ENCODE assay signal across 8 mouse cellular contexts in the genomic region with DNA sequence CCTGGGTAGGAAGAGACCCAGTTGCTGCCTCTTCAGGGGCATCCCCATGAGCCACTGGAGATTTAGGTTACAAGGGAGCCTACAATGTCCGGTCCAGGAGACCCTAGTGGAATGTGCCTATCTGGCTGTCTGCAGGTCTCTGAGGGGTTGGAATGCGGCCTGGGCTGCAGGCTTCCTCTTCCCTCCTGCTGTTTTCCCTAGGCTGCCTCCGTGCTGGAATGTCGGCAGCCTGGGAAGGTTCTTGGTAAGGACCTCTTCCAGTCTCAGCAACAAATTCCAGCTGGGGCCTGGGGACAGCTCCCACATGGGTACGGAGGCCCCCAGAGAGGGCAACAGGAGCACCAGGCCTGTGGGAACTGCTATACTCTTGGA. TPM values are rescaled to one million over a fixed set of nuclear protein-coding genes. Genes with fewer than 3 reads are reported as not detected.
A peak's percentile ranks its signal among the peaks of the same experiment; 100 is the strongest.
DNase-seq lines count a peak whose midpoint lies in the region; ATAC-seq and TF ChIP-seq lines count a peak whose summit lies in the region.
"Had no signal": no experiment of that assay in that cellular context is flagged by ENCODE, and none has a peak within 500 bp of the region (broad histone marks: within the 10 kb centered on the region; RNA-seq: fewer than 3 reads in every experiment).

No protein-coding gene starts in this region.

- no peaks in the 10 kb centered on the region for H3K27me3 ChIP-seq in midbrain, embryonic 14.5 days (ENCODE audit: control insufficient read depth, insufficient read depth, low read length)
- H3K27me3 ChIP-seq in midbrain, embryonic 16.5 days (ENCODE audit: control insufficient read depth, insufficient read depth, low read depth, low read length) = no peaks in the 10 kb centered on the region
- no peaks in the 10 kb centered on the region for H3K27me3 ChIP-seq in kidney, embryonic 16.5 days (ENCODE audit: insufficient read depth, low read length)
- H3K27me3 ChIP-seq in stomach, postnatal 0 days (ENCODE audit: control insufficient read depth, insufficient read depth, low read length) = no peaks in the 10 kb centered on the region
- H3K27me3 ChIP-seq: midbrain, embryonic 12.5 days had no signal

- no peak for TF ChIP-seq POLR2A in embryonic fibroblast, embryonic 13.5 days (IDR thresholded peaks at IDR 0.05; ENCODE audit: low read depth, low read length)

- peak overlapping the region; percentile 17 for H3K27ac ChIP-seq in midbrain, embryonic 14.5 days (replicated peaks; ENCODE audit: low read depth, low read length)
- H3K27ac ChIP-seq in midbrain, embryonic 16.5 days (ENCODE audit: low read length) = no peak overlapping the region
- H3K27ac ChIP-seq in embryonic fibroblast, embryonic 13.5 days (ENCODE audit: insufficient read depth, low read length) = peak overlapping the region; percentile 56
- H3K27ac ChIP-seq in kidney, embryonic 16.5 days (ENCODE audit: low read length) = peak overlapping the region; percentile 97
- peak overlapping the region; percentile 96 for H3K27ac ChIP-seq in stomach, postnatal 0 days (replicated peaks)

- H3K4me1 ChIP-seq in midbrain, embryonic 14.5 days (ENCODE audit: control insufficient read depth, insufficient read depth, low read length) = peaks cover 24% of the 10 kb centered on the region
- H3K4me1 ChIP-seq in midbrain, embryonic 16.5 days (ENCODE audit: control insufficient read depth, insufficient read depth, low read length) = peaks cover 19% of the 10 kb centered on the region
- H3K4me1 ChIP-seq in embryonic fibroblast, embryonic 13.5 days (ENCODE audit: control insufficient read depth, insufficient read depth, low read length) = peaks cover 36% of the 10 kb centered on the region
- peaks cover 43% of the 10 kb centered on the region for H3K4me1 ChIP-seq in kidney, embryonic 16.5 days (ENCODE audit: insufficient read depth, low read length)
- H3K4me1 ChIP-seq in stomach, postnatal 0 days (replicated peaks; ENCODE audit: control insufficient read depth, insufficient read depth) = peaks cover 26% of the 10 kb centered on the region

- WGBS in midbrain, embryonic 14.5 days = 20% methylated on average over 5 of the region's 5 CpGs
- WGBS in midbrain, embryonic 16.5 days = 29% methylated on average over 5 of the region's 5 CpGs
- 10% methylated on average over 5 of the region's 5 CpGs for WGBS in kidney, embryonic 16.5 days
- 17% methylated on average over 5 of the region's 5 CpGs for WGBS in stomach, postnatal 0 days

- H3K4me2 ChIP-seq in midbrain, embryonic 14.5 days (ENCODE audit: low read length) = no peak overlapping the region
- H3K4me2 ChIP-seq in midbrain, embryonic 16.5 days (ENCODE audit: low read length) = no peak overlapping the region
- H3K4me2 ChIP-seq in kidney, embryonic 16.5 days (replicated peaks; ENCODE audit: low read depth, low read length) = no peak overlapping the region; the same call in 1 of the 2 replicates
- peak overlapping the region; percentile 29 for H3K4me2 ChIP-seq in stomach, postnatal 0 days (replicated peaks; ENCODE audit: low read depth)
- H3K4me2 ChIP-seq: midbrain, embryonic 12.5 days had no signal

- no peak overlapping the region for H3K4me3 ChIP-seq in midbrain, embryonic 14.5 days (replicated peaks; ENCODE audit: low read depth, low read length)
- no peak overlapping the region for H3K4me3 ChIP-seq in midbrain, embryonic 16.5 days (ENCODE audit: low read depth, low read length)
- H3K4me3 ChIP-seq in embryonic fibroblast, embryonic 13.5 days (ENCODE audit: insufficient read depth, low read length) = no peak overlapping the region
- no peak overlapping the region for H3K4me3 ChIP-seq in kidney, embryonic 16.5 days (ENCODE audit: low read length)
- H3K4me3 ChIP-seq in stomach, postnatal 0 days (ENCODE audit: low read depth, low read length) = no peak overlapping the region
- H3K4me3 ChIP-seq: midbrain, embryonic 12.5 days had no signal

- TF ChIP-seq CTCF in embryonic fibroblast, embryonic 13.5 days (IDR thresholded peaks at IDR 0.05; ENCODE audit: borderline replicate concordance, insufficient read depth, low read length) = no peak
- no peak for TF ChIP-seq CTCF in stomach, postnatal 0 days (IDR thresholded peaks at IDR 0.05; ENCODE audit: low read depth)

- H3K36me3 ChIP-seq in midbrain, embryonic 14.5 days (ENCODE audit: control insufficient read depth, insufficient read depth, low read length) = peaks cover 8% of the 10 kb centered on the region; the same call in 1 of the 2 replicates
- H3K36me3 ChIP-seq in midbrain, embryonic 16.5 days (ENCODE audit: control insufficient read depth, insufficient read depth, low read length) = no peaks in the 10 kb centered on the region
- H3K36me3 ChIP-seq in kidney, embryonic 16.5 days (ENCODE audit: insufficient read depth, low read length) = no peaks in the 10 kb centered on the region
- no peaks in the 10 kb centered on the region for H3K36me3 ChIP-seq in stomach, postnatal 0 days (ENCODE audit: control insufficient read depth, insufficient read depth, low read length)
- H3K36me3 ChIP-seq: midbrain, embryonic 12.5 days had no signal

- H3K9ac ChIP-seq in midbrain, embryonic 14.5 days (replicated peaks; ENCODE audit: low read length) = peak overlapping the region; percentile 7; the same call in 1 of the 2 replicates
- H3K9ac ChIP-seq in midbrain, embryonic 16.5 days (ENCODE audit: low read depth, low read length) = no peak overlapping the region
- peak overlapping the region; percentile 47 for H3K9ac ChIP-seq in kidney, embryonic 16.5 days (replicated peaks; ENCODE audit: low read length)
- peak overlapping the region; percentile 52; the same call in 1 of the 2 replicates for H3K9ac ChIP-seq in stomach, postnatal 0 days (ENCODE audit: low read length)
- H3K9ac ChIP-seq: midbrain, embryonic 12.5 days had no signal

- no peak for DNase-seq in midbrain, embryonic 14.5 days
- no peak for DNase-seq in stomach, postnatal 0 days (ENCODE audit: low spot score)
- no peak for DNase-seq in right cerebral cortex, adult 2 months (ENCODE audit: low spot score in 2 of 2)
- no peak for DNase-seq in layer of hippocampus, adult 8-10 months (ENCODE audit: low spot score in 2 of 2)

- no peaks in the 10 kb centered on the region for H3K9me3 ChIP-seq in midbrain, embryonic 14.5 days (ENCODE audit: control insufficient read depth, low read length)
- H3K9me3 ChIP-seq in midbrain, embryonic 16.5 days (replicated peaks; ENCODE audit: control insufficient read depth, low read length, poor library complexity, severe bottlenecking) = no peaks in the 10 kb centered on the region
- no peaks in the 10 kb centered on the region for H3K9me3 ChIP-seq in kidney, embryonic 16.5 days (ENCODE audit: low read length)
- no peaks in the 10 kb centered on the region for H3K9me3 ChIP-seq in stomach, postnatal 0 days (ENCODE audit: control insufficient read depth, low read length)
- H3K9me3 ChIP-seq: midbrain, embryonic 12.5 days had no signal

- no peak for TF ChIP-seq EP300 in stomach, postnatal 0 days (optimal IDR thresholded peaks at IDR 0.05)

- no peak for ATAC-seq in midbrain, embryonic 14.5 days (ENCODE audit: low FRiP score, low TSS enrichment)
- ATAC-seq in midbrain, embryonic 16.5 days = no peak
- ATAC-seq in kidney, embryonic 16.5 days (ENCODE audit: low FRiP score, low TSS enrichment) = peak; percentile 32; the same call in 1 of the 2 replicates
- ATAC-seq in stomach, postnatal 0 days (ENCODE audit: low FRiP score, low TSS enrichment) = no peak; the same call in 1 of the 2 replicates

RNA-seq across cellular contexts. Expression of a gene that starts 2.2 kb away (rescaled TPM):
- polyA plus RNA-seq in midbrain, embryonic 14.5 days (2014; fragmentation: Nextera tagmentation; extraction: Ambion mirVana) = 1.0 and 1.6 TPM in 2 replicates
- polyA plus RNA-seq in midbrain, embryonic 16.5 days (2015; fragmentation: Nextera tagmentation; extraction: Ambion mirVana) = 2.0 and 2.5 TPM in 2 replicates
- not detected in 2 replicates for polyA plus RNA-seq in embryonic fibroblast, embryonic 13.5 days (2011; ENCODE audit: insufficient read length, low read depth, missing spikeins)
- polyA plus RNA-seq in kidney, embryonic 16.5 days (2015; fragmentation: Nextera tagmentation; extraction: Ambion mirVana) = 1.5 and 1.6 TPM in 2 replicates
- 0.40 TPM in 2 replicates for polyA plus RNA-seq in stomach, postnatal 0 days (2015; fragmentation: Nextera tagmentation; extraction: Ambion mirVana)
- total RNA-seq in layer of hippocampus, adult 8-10 months (2022) = not detected

RNA-seq across cellular contexts. Expression of a gene that starts 22.3 kb away (rescaled TPM):
- polyA plus RNA-seq in midbrain, embryonic 14.5 days (2014; fragmentation: Nextera tagmentation; extraction: Ambion mirVana) = 42.3 and 49.7 TPM in 2 replicates
- polyA plus RNA-seq in midbrain, embryonic 16.5 days (2015; fragmentation: Nextera tagmentation; extraction: Ambion mirVana) = 46.8 and 55.4 TPM in 2 replicates
- 16.2 and 20.1 TPM in 2 replicates for polyA plus RNA-seq in embryonic fibroblast, embryonic 13.5 days (2011; ENCODE audit: insufficient read length, low read depth, missing spikeins)
- 32.4 and 38.1 TPM in 2 replicates for polyA plus RNA-seq in kidney, embryonic 16.5 days (2015; fragmentation: Nextera tagmentation; extraction: Ambion mirVana)
- polyA plus RNA-seq in stomach, postnatal 0 days (2015; fragmentation: Nextera tagmentation; extraction: Ambion mirVana) = 34.3 and 38.7 TPM in 2 replicates
- 100 to 1,000 TPM; 136 to 156 (median 149) TPM for total RNA-seq in layer of hippocampus, adult 8-10 months (2022)
